Mouse (Mus musculus) yolk sac, embryonic 10.5 days (tissue): ENCODE measurements around the gene Tpm4.
"Not testable (repeated sequence)": the region's sequence is repeated elsewhere in the genome, so short reads cannot be mapped to it uniquely, and the experiment has no call there.

Experiments used
- DNase-seq: peaks from one replicate; pipeline ENCODE4 v3.0.0-alpha.2; 2017; ENCODE audit warnings: low spot score

Gene Tpm4

DNA sequence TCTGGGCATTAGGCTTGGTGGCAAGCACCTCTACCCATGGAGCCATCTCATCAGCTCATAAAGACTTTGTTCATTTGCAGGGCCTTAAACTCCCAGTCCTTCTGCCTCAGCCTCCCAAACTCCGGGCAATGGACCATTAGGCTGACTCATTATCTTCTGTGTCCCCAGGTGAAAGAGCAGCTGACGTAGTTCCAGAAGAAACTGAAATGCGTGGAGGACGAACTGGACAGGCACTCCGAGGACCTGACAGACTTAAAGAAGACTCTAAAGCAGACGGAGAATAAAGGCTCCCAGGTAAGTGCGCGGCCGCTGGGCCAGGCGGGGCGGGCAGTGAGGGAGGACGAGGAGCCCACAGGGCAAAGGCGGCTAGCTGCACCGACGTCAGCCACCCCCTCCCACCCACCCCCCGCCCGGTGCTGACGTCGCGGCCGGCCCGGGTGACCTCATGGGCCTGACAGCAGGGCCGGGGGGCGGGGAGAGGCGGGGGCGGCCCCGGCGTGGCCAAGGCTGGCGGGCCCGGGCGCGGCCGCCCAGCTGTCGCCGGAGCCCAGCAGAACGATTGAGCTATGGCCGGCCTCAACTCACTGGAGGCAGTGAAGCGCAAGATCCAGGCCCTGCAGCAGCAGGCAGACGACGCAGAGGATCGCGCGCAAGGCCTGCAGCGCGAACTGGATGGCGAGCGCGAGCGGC lies at the start of gene Tpm4:
TSS of gene Tpm4 (plus strand) at position 220 of the 690 bp plus-strand sequence.
- DNase-seq: peak; percentile 89

DNA sequence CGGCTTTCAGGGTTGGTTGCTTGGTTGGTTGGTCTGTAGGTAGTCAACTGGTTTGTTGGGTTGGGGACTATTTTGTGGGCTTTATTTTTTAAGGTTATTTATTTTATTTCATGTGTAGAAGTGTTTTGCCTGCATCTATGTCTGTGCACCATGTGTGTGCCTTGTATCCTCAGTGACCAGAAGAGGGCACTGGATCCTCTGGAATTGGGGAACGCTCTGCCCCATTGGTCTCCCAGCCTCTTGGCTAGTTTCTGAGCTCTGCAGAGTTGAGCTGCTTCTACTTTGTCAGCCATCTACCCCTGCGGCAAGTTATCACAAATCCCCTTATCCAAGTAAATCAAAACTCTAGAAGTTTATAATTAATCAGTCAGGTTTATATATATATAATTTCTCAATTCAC lies 47.2 kb upstream of the Tpm4 start:
- not testable (repeated sequence) for DNase-seq

DNA sequence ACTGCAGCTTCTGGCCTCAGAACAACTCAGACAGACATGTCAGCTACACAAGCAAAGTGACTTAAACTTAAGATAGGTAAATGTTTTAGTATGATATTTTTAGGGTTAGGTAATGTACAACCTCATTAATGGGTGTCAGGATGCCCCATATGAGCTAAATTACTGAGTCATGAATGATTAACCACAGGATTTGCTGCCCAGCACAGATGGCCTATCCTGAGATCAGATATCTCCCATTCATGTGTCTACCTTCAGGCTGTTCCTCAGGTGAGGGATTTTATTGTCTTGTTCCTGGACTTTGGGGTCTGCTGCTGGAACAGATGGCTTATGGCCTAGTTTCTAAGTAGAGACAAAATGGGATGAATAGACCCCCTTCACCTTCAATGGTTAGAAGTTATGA lies 38.1 kb upstream of the Tpm4 start:
- DNase-seq: not testable (repeated sequence)

GRCm38 (mm10) chr8:72099377-72100103 lies 35.2 kb upstream of the Tpm4 start:
- peak; percentile 11 for DNase-seq

GRCm38 (mm10) chr8:72105165-72105564 lies 29.6 kb upstream of the Tpm4 start:
- no peak for DNase-seq

- no peak for DNase-seq
These were observed 28.0 kb upstream of the Tpm4 start, which contains the start of gene Olfr374 for GRCm38 (mm10) chr8:72106740-72107139. Olfr374 (plus strand) TSS chr8:72107040.

GRCm38 (mm10) chr8:72110876-72111275 lies 23.9 kb upstream of the Tpm4 start:
- DNase-seq: no peak

DNA sequence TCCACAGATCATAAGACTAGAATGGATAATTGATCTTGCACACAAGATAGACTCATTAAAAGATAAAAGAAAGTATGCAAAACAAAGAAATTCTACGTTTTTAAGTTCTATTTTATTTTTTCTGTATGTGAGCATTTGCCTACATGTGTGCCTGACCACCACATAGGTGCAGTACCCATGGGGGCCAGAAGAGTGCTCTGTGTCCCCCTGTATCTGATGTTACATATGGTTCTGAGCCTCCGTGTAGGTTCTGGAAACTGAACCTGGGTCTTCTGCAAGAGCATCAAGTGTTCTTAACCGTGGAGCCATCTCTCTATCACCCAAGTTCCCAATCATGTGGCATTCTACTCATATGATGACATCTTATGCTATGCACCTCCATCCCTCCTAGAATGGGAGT lies 22.3 kb upstream of the Tpm4 start:
- no peak for DNase-seq

GRCm38 (mm10) chr8:72115202-72115601 lies 19.6 kb upstream of the Tpm4 start:
- no peak for DNase-seq

DNA sequence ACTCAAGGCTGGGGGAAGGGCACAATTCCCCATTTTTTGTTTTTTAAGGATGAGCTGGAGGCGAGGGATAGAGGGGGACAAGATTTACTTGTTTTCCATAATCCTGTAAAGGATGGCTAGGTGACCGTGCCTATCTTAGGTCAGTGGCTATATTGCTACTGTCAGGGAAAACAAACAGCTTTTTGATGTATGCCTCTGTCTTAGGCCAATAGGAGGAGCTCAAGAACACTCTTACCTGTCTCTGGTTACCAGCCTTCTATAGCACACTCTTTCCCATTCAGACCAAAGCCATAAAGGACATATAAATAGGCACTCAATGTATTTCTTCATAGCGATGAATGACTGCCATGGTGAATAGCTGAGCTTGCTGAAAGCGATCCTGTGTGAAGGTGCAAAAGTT lies 16.2 kb upstream of the Tpm4 start:
- DNase-seq: no peak

DNA sequence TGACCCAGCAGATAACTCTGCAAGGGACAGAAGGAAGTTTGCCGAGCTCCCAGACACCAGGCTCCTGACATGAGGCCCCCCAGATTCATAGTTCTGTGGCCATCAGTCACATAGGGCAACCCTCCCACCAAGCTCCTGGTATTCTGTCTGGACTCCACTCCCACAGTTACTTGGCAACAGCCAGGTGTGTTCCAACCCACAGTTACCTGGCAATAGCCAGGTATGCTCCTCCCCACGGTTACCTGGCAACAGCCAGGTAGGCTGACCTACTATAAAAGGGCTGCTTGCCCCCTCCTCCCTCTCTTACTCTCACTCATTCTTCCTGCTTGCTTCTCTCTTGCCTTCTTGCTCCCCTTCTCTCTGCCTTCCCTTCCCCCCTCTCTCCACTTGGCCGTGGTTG lies 13.3 kb upstream of the Tpm4 start:
- DNase-seq: not testable (repeated sequence)

- no peak for DNase-seq
These were observed 12.8 kb upstream of the Tpm4 start for GRCm38 (mm10) chr8:72121997-72122396.

GRCm38 (mm10) chr8:72127834-72128233 lies 6.9 kb upstream of the Tpm4 start:
- no peak for DNase-seq

- no peak for DNase-seq
These were observed 3.5 kb upstream of the Tpm4 start for GRCm38 (mm10) chr8:72131251-72131650.

GRCm38 (mm10) chr8:72131901-72132300 lies 2.9 kb upstream of the Tpm4 start:
- no peak for DNase-seq

GRCm38 (mm10) chr8:72132417-72132816 lies 2.4 kb upstream of the Tpm4 start:
- no peak for DNase-seq

- no peak for DNase-seq
These were observed 1.9 kb upstream of the Tpm4 start for GRCm38 (mm10) chr8:72132891-72133290.

GRCm38 (mm10) chr8:72133507-72133906 lies 1.3 kb upstream of the Tpm4 start:
- DNase-seq: no peak

DNA sequence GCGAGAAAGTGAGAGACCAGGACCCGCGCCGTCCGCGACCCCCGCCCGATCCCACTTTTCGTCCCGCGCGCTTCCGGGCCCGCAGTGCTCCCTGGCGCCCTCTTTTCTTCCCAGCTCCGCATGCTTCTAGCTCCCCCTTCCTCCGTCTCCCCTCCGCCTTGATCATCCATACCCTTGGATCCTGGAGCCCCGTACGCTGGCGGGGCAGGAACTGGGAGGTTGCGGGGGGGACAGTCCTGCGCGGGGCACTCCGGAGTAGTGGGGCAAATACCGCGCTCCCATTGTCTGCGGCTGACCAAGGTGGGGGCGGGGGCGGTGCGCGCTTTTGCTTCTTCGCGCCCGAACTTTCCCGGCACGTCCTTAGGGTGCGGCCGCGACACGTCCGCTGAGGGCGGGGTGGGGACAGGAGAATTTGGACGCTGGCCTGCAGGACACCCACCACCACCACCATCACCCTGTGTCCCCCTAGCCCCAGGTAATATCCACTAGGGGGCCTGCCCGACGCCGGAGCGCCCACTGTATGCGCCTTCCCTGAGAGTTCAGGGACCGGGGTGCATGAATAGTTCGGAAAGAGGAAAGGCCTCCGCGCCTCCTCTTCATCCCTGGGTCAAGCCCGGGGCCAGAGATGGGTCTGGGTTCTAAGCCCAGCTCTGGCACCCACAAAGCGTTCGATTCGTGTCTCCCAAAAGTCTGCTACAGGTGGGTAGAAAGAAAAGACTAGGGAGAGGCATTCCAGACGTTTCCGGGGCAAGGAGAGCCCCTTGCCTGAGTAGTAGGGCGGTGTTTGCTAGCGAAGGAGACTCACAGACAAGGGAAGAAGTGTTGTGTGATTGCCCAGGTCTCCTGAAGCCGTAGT lies 899 bp downstream of the Tpm4 start:
- peak; percentile 83 for DNase-seq

DNA sequence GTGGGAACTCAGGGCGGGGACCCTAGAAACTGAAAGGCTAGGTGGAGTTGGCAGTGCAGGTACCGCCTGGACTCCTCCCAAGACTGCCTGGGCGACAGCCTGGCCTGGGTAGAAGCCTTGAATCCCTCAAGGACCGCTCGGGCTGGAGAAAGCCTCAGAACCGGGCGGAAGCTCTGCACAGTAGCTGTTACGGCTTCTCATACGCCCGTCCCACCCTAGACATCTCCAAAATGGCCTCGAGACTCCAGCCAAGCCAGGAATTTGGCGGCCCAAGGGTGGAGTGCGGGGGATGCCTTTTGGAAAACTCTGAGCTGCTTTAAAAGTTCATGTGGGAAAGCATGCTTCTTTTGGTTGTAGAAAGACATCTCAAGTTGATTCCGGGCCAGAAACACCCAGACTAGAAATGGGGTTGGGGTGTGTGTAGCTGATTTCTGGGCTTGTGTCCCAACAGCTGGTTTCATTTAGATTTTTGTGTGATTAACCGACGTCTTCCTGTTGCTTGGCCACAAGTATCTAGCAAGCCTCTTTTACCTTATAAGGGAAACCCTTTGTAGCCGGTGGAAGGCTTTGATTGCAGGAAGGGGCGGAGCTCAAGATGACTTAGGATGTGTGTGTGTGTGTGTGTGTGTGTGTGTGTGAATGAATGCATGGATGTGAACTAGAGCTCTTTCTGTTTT lies 1.7 kb downstream of the Tpm4 start:
- DNase-seq: peak; percentile 73

GRCm38 (mm10) chr8:72137431-72137830 lies 2.7 kb downstream of the Tpm4 start:
- DNase-seq: no peak

DNA sequence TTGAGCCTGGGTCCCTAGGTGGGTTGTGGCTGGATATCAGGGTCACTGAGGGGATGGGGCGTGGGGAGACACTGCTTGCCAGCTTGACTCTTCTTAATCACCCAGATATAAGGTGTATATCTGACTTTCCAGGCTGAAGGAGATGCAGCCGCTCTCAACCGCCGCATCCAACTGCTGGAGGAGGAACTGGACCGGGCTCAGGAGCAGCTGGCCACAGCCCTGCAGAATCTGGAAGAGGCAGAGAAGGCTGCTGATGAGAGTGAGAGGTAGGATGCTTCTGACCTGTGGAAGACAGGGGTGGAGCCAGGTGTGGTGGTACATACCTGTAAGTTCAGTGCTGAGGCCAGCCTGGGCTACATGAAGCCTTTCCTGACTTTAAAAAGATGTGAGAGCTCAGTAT lies 3.7 kb downstream of the Tpm4 start:
- DNase-seq: no peak
